Mouse (Mus musculus): Measurements from ENCODE around the gene Slc7a15.

Slc7a15 gene

GRCm38 (mm10) chr12:8519431-8520160 lies 79.3 kb downstream of the Slc7a15 start:
- in situ Hi-C loops (cut with MboI; ENCODE audit: unreplicated experiment in 2 of 2), result loop anchor here (25.0 kb wide), 2 partner anchors 457 to 493 kb away; no protein-coding TSS in a partner anchor

GRCm38 (mm10) chr12:8511037-8511882 lies 87.6 kb downstream of the Slc7a15 start:
- in situ Hi-C loops (cut with MboI; ENCODE audit: unreplicated experiment in 2 of 2), result loop anchor here (25.0 kb wide), 2 partner anchors 449 to 501 kb away; no protein-coding TSS in a partner anchor

DNA sequence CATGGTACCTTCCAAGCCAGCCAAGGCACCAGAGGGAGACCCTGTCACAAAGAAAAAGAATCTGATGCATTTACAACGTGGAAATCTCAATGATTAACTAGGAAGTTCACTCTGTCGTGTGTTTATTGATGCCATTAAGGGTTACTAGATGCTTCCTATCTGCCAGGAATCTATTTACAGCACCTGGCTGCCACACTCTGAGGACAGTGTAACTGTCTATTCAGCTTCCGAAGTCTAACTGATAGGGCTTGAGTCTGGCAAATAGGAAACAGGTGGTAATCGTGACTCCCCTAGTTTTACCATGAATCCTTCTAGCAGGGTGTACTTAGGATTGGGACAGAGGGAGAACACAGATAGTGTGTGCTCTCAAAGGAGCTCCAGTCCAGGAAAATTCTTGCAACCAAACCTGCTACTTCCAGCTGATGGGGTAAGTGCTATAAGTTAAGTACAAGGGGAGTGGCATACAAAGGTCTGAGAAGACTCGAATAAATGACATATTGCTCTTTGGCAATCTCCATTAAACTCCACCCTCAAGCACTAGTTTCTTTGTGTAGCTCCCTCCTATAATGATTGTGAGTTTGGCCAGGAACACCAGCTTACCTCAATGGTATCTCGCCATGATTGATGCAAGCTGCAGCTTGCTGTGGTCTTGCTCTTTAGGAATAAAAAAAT lies 88.4 kb downstream of the Slc7a15 start:
- in situ Hi-C loops (cut with MboI; ENCODE audit: unreplicated experiment in 2 of 2), result loop anchor here (25.0 kb wide), 2 partner anchors 448 to 502 kb away; no protein-coding TSS in a partner anchor

DNA sequence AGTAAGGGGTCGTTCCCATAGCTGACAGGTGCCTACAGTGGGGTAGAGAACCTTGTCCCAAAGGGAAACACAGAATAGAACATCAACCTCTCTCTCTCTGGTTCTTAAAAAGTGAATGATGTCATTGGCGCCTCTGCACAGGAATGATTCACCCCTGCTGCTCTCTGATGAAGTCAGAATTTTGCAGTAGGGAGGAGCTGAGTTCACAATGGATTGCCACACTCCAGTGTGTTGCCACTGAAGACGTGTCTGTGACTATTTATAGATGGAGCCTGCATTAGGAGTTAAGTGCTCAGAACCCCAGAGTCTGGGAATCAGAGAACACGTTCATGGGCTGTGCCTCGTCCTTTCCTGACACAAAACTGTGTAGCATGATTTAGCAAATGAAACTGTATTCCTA lies 89.2 kb downstream of the Slc7a15 start:
- in situ Hi-C loops (cut with MboI; ENCODE audit: unreplicated experiment in 2 of 2), result loop anchor here (25.0 kb wide), 2 partner anchors 447 to 503 kb away; no protein-coding TSS in a partner anchor

DNA sequence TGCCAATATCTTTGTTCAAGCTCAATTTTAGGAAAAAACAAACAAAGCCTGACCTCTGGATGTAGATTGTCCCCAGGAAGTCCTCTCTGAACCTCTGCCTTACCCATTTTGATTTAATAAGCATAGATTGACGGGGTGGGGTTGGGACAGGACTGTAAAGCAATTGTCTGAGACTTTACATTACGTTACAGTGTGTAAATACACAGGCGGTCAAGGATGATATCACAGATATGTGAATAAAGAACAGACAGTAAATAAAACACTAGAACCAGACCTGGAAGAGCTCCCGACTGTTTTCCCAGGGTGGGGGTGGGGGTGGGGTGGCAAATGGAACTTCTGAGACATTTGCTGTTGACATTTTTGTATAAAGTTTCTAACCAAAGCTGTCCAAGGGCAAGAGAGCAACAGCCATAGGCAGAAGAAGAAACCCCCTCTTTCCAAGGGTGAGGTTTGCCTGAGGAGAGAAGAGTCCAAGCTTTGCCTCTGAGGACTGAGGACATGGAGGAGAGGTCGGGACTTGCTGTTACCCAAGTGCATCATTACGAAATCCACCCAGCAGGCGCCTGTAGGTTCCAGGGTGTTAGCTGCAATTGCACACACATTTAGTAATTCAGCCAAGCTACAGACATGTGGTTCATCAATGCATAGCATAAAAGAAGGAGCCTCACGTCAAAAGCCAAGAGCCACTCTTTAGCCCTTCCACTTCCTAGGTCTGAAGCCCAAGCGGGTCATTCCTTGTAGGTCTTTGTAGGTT lies 91.7 kb downstream of the Slc7a15 start:
- in situ Hi-C loops (cut with MboI; ENCODE audit: unreplicated experiment in 2 of 2), result loop anchor here (25.0 kb wide), 2 partner anchors 445 to 505 kb away; no protein-coding TSS in a partner anchor

GRCm38 (mm10) chr12:8504131-8504530 lies 94.7 kb downstream of the Slc7a15 start:
- in situ Hi-C loops (cut with MboI; ENCODE audit: unreplicated experiment in 2 of 2), result loop anchor here (5.0 to 25.0 kb wide), 3 partner anchors 182 to 508 kb away; no protein-coding TSS in a partner anchor

DNA sequence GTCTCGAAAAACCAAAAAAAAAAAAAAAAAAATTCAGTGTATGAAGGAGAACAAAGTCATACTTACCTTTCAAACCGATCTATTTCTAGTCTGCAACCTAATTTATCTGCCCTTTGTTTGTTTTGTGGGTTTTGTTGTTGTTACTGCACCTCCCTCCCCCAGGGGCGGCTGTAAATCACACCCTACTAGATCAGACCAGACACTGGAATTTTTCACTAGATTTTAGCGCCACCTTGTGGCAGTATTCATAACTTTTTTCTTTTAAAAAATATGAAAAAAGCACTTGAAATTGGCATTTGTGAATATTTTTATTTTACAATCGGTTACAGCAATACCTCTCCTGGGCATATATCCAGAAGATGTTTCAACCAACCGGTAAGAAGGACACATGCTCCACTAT lies 96.3 kb downstream of the Slc7a15 start:
- in situ Hi-C loops (cut with MboI; ENCODE audit: unreplicated experiment in 2 of 2), result loop anchor here (5.0 to 25.0 kb wide), 3 partner anchors 180 to 510 kb away; no protein-coding TSS in a partner anchor

GRCm38 (mm10) chr12:8501571-8502305 lies 97.1 kb downstream of the Slc7a15 start:
- in situ Hi-C loops (cut with MboI; ENCODE audit: unreplicated experiment in 2 of 2), result loop anchor here (5.0 to 25.0 kb wide), 3 partner anchors 179 to 511 kb away; no protein-coding TSS in a partner anchor

- in situ Hi-C loops (cut with MboI; ENCODE audit: unreplicated experiment in 2 of 2), result loop anchor here (5.0 to 25.0 kb wide), 3 partner anchors 179 to 511 kb away; no protein-coding TSS in a partner anchor
Observed at GRCm38 (mm10) chr12:8500597-8501570, 98.0 kb downstream of the Slc7a15 start.

DNA sequence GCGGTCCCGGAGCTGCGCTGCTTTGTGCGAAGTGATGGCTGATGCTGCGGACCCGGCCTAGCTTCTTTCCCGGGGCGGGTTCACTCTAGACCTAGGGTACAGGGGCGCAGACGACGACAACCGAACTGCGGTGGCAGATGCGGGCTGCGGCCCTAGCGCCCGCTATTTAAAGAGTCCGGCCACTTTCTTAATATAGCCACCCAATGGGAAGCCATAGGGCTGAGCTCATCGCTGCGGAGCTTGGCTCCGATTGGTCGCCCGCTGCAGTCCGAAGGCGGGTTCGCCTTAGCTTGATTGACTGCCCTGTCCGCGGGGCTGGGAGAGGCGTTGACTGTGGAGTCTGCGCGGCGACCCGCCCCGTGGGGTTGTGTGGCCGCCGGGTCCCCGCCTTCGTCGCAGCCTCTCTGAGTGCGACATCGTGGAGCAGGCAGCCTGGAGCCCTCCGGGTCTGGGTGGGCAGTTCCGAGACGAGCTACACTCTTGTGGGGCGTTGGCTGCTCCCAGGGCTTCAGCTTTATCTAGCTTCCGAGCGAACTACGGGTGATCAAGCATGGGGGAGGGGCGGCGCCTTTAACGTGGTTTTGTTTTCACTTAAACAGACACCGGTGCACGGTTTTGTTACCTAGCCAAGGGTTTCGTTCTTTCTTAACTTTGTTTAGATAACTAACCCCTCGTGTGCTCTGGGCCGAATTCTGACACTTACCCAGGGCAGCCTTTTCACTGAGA lies 98.8 kb downstream of the Slc7a15 start, which contains the start of gene Rhob:
Gene Rhob (minus strand): TSS at position 139 of the 726 bp plus-strand sequence.
- in situ Hi-C loops (cut with MboI; ENCODE audit: unreplicated experiment in 2 of 2), result loop anchor here (5.0 to 25.0 kb wide), 3 partner anchors 178 to 512 kb away; no protein-coding TSS in a partner anchor

- in situ Hi-C loops (cut with MboI; ENCODE audit: unreplicated experiment in 2 of 2), result no loop called here
Observed at GRCm38 (mm10) chr12:8499001-8499870, 99.6 kb downstream of the Slc7a15 start.

- in situ Hi-C loops (cut with MboI; ENCODE audit: unreplicated experiment in 2 of 2), result no loop called here
Observed at GRCm38 (mm10) chr12:8498591-8499000, 100.3 kb downstream of the Slc7a15 start.

- in situ Hi-C loops (cut with MboI; ENCODE audit: unreplicated experiment in 2 of 2), result no loop called here
Observed at GRCm38 (mm10) chr12:8498148-8498571, 100.7 kb downstream of the Slc7a15 start.

GRCm38 (mm10) chr12:8497314-8497706 lies 101.6 kb downstream of the Slc7a15 start:
- in situ Hi-C loops (cut with MboI; ENCODE audit: unreplicated experiment in 2 of 2), result no loop called here

DNA sequence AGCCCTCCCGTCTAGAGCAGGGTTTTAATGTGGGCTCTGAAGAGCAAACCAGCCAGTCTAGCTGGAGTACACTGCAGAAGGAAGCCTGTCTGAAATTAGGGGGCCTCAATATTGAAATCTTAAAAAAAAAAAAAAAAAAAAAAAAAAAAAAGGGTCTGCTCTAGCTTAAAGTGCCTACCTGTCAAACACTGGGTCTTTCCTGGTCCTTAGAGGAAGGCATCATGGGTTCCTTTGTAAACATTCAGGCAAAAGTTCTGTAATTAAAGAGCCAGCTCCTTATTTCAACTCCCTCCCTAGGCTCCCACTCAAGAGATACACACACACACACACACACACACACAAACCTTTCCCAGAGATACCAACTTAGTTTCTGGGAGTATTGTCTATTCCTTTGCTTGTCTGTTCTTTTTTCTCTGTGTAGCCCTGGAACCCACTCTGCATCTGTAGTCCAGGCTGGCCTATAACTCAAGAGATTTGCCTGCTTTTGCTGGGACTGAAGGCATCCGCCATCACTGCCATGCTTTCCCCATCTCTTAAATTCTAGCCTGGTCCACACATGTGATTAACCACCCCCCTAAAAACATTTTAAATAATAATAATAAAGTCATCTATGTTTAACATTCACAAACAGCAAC lies 102.1 kb downstream of the Slc7a15 start:
- in situ Hi-C loops (cut with MboI; ENCODE audit: unreplicated experiment in 2 of 2), result no loop called here
